Mouse (Mus musculus): ENCODE measurements at regions not wholly inside any gene's neighbourhood (a gene's known extent, or its start where the extent isn't known, plus 50 kb on each side); places are given as distances from the start of the nearest gene placed in this dataset.

GRCm38 (mm10) chr7:137549991-137550390, 112.6 kb downstream of the Glrx3 start:
- TF ChIP-seq MYOG (IDR thresholded peaks at IDR 0.05; ENCODE audit: control insufficient read depth, extremely low read depth, insufficient read length): no peak
- TF ChIP-seq CTCF (IDR thresholded peaks at IDR 0.05; ENCODE audit: control insufficient read depth, insufficient read depth, insufficient read length): no peak
- TF ChIP-seq USF1 (IDR thresholded peaks at IDR 0.05; ENCODE audit: low read depth): no peak
- TF ChIP-seq MYOD1 (IDR thresholded peaks at IDR 0.05; ENCODE audit: control insufficient read depth, insufficient read length, low read depth): no peak
- no peak for TF ChIP-seq MAX (IDR thresholded peaks at IDR 0.05)
- TF ChIP-seq CEBPB (IDR thresholded peaks at IDR 0.05; ENCODE audit: low read depth): no peak

All from C2C12 (cell line).